Mouse (Mus musculus): ENCODE data around the gene Opn3. TPM values are rescaled to one million over a fixed set of nuclear protein-coding genes. Genes with fewer than 3 reads are reported as not detected.
A peak's percentile ranks its signal among the peaks of the same experiment; 100 is the strongest.

Gene Opn3
- total RNA-seq (2021): 1 to 10 TPM in 1 of 2 experiments, under 1 TPM in 1; 0.94 to 1.5 TPM
- long read RNA-seq: 0 reads

DNA sequence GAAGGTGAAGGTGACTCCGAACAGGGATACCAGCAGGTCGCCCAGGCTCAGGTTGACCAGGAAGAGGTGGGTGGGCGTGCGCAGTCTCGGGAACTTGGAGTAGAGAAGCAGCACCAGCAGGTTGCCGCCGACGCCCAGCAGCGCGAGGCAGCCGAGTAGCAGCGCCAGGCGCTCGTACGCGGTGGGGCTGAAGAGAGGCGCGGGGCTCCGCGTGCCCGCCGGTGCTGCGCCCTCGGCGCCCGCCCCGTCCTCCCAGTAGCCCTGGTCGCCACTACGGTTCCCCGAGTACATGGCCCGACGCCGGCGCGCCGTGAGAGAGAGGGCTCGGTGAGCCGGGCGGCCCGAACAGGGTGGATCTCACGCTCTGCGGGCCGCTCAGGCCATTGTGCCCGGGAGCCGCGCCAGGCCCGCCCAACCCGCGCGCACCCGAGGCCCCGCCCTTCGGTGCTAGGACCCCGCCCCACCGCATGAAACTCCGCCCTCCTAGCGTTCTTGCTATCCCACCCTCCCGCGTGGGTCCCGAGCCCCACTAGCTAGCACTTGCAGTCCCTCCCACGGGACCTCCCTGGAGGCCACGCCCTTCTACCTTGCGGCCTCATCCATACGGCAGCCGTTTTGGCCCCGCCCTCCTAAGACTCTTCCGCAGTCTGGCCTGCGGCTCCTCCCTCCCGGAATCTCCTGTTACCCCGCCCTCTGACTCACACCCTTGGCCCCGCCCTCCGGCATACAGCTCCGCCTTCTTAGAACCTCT is at the start of gene Opn3, which contains the start of gene Chml:
Opn3 (minus strand) TSS at position 531 of the 751 bp plus-strand sequence.
Chml (minus strand) TSS at position 656 of the 751 bp plus-strand sequence.
- peak; percentile 92 to 96 for DNase-seq (ENCODE audit: low spot score in 2 of 2)

DNA sequence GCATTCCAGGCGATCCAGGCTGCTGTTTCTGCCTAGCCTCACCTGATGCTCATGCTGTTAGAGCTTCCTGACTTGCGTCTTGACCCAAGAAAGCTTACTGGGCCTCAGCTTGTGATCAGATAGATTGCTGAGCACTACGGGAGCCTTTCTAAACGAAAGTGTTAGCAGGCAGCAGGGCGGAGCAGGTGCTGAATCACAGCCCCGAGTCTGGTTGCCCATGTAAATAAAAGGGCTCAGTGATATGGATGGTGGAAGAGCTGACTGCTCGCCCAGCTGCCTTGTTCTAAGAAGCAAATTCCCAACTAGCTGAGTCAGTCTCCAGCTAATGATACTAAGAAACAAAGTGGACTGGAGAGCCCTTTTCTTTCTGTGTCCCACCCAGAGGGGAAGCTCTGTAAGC is 33.2 kb upstream of the Opn3 start:
- no peak for DNase-seq (ENCODE audit: low spot score in 2 of 2)

DNA sequence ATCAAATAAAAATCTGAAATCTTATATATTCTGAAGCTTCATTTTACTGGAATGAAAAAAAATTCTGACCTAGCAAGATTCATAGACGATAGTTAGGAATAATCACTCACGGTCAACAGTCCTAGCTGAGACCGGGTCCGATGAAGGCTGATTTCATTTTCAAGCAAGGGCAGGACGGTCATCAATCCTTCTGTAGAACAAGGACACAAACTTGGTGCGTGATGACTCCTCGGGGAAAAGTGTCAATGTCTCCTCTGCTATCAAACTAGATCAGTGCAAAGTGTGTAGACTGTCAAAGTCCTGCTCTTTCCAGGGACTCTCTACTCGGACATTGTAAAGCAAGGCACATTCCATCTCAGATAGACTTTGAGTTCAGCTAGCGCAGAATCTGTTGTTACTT is 24.3 kb upstream of the Opn3 start:
- DNase-seq (ENCODE audit: low spot score in 2 of 2): no peak

DNA sequence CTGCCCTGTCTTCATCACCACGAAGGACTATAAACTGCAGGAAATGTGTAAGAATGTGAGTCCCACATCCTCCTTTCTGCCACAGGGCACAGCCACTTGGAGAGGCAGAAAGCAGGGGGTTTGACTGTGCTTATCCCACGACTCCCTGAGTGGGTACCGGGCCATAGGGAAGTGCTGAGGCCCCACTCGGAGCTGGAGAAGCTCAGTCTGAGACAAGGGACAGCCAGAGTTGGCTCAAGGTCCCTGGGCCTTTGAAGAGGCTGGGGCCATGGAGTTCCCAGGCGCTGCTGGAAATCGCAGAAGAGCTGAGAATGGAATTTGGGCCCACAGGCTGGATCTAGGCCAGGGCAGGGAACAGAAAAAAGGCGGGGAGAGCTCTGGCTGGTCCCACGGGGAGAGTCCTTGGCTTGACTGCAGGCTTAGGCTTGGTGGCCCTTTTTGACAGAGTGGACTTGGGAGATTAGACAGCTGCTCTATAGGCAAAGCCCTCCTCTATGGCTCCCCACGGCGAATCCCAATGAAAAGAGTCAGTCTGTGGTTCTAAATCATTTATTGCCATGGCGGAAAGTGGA is 19.8 kb upstream of the Opn3 start:
- no peak for DNase-seq (ENCODE audit: low spot score in 2 of 2)

DNA sequence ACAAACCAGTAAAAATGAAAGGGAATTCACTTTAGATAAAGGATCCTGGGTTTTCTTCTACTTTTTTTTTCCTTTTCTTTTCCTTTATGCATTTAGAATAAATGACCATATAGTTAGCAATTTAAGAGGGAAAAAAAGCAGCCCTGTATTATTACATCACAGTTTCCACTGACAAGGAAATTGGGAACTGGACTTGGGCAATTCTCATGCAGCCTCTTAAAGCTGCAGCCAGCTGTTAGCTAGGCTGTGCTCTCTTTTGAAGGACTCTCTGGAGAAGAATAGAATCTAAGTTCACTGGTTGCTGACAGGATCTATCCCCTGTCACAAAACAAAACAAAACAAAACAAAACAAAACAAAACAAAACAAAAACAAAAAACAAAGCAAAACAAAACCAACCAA is 15.4 kb upstream of the Opn3 start:
- DNase-seq (ENCODE audit: low spot score in 2 of 2): no peak

DNA sequence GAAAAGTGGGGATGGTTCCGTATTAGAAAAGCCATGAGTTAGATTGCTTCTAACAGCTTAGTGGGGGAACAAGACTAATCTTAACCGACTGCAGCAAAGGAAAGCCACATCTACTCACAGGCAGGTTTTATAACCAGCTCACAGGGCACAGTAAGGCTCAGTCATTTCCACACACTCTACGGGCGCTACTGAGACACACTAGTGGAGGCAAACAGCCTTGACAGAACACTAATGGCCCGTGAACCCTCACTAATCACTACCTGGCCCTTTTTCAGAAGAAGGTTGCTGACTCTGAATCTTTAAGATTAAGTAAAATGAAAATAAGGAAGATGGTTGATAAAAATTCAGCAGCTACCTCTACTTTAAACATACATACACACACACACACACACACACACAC is 15.0 kb upstream of the Opn3 start:
- DNase-seq (ENCODE audit: low spot score in 2 of 2): no peak

DNA sequence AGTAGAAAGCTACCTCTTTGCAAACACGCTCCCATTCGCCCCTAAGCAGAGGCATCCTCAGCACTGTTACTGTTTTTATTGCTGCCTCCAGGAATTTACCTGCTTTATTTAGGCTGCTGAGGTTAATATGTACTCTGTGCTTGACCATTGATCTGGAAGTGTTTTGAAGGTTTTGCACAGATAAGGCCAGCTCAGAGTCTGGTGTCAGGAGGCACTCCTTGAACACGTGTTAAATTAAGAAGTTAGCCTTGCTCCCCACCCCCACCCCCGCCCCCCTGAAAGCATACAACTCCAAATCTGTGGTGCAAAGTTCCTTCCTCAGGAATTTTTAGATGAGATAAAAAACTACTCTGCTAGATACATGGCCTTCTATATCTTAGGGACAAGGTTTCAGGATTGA is 8.6 kb upstream of the Opn3 start:
- no peak for DNase-seq (ENCODE audit: low spot score in 2 of 2)

DNA sequence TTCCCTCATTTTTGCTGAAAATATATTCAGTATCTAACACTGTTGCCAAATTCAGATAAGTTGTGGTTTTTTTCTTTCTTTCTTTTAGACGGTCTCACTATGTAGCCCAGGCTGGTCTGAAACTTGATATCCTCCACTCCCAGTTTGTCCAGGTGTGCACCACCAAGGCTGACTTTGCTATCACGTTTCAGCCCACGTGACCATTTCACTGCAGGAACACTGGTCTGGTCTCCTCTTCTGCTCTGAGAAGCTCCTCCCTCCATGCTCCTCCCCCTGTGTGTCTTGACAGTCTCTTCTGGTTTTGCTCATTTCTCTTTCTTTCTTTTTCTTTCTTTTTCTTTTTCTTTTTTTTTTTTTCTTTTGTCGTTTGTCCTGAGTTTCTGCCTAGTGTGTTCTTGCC is 7.2 kb upstream of the Opn3 start:
- no peak for DNase-seq (ENCODE audit: low spot score in 2 of 2)

DNA sequence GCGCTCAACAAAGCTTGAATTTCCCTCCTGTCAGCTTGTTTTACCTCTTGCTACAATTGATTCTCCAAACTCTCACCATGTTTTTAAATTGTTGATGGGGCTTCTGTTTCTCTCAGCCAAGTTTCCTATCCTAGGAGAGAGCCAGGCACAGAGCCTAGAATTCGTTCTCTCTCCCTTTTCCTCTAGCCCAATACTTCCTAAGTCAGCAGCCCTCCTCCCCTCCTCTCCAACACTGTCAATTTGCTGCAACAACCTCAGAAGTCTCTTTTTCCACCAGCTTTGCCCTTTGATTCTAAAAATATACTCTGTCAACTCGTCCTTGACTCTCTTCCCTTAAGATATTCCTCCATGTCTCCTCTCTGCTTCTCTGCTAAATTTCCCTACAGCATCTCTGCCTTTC is 6.8 kb upstream of the Opn3 start:
- no peak for DNase-seq (ENCODE audit: low spot score in 2 of 2)

DNA sequence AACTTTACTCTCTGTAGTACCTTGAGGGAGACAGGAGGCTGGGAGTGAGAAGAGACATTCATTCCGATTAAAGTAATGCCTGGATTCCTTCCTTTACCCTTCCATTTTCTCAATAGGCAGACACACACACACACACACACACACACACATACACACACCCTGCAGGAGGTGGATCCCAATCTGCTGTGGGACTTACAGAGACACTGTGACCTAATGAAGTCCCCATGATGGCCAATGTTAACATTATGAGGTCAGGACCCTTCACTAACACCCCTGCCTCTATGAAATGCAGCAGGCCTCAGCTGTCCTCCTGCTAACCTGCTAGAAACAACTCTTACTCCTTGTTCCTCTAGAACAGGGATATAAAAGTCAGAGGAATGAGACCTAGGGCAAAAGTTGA is 5.7 kb upstream of the Opn3 start, which contains the start of gene Wdr64:
Wdr64 (plus strand) TSS at position 301 of the 400 bp plus-strand sequence.
- DNase-seq (ENCODE audit: low spot score in 2 of 2): no peak

DNA sequence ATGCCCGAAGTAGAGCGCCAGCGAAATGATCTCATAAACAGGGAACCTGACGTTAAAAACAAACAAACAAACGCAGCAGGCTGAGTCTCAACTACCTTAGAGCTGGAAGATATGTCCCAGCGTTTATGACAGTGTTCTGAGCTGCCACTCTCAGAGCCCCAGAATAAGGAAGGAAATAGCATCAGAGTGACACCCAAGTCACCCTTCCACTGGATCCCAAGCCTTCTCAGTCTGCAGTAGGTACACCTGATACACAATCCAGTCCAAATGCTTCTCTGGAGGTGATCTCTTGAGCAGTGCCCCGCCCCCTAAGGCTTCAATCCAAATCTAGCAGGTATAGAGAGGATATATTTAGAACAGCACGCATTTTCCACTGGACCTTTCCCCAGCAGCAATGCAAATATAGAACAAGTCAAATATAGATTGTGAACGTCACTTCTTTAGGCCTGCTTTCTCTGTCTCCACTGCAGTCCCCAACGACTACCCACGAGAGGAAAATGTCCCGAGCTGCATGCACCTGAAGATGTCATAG is 919 bp upstream of the Opn3 start:
- no peak for DNase-seq (ENCODE audit: low spot score in 2 of 2)

DNA sequence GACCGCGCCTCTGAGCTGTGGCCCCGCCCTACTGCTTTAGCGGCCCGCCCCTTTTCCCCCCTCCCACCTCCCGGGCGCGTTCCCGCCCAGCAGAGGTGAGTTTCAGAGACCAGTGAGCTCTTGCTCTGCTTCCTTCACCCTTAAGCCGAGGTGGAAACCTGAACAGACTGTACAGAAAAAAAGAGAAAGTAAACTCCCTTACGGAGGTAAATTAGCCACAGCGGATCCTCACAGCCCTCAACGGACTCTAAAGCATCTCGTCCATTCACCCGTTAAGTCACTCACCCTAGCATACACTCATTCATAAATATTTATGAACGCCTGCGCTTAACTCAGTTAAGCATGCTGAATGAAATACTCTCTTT is 403 bp upstream of the Opn3 start:
- no peak for DNase-seq (ENCODE audit: low spot score in 2 of 2)

DNA sequence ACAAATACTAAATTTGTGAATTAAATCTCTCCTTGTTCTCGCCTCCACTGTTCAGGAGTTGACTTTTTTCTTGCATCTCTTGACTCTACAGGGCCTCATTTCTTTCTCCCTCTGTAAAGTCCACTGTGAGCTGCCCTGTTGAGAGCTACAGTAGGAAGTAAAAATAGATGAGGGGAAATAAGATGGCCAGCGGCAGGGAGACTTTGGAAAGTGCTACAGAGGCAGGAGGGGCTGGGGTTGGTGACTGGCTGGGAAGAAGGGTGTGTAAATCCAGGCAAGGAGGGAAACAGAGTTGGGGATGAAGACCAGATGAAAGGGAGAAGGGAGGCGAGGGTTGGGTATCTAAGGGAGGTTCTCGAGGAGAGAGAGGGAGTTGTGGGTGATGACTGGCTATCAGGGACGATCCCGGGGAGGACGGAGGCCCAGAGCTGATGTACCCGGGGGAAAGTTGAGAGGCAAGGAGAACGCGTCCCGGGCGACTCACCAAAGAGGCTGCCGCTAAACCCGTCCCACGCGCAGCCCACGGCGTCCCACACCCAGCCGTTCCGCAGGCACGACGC is 810 bp downstream of the Opn3 start:
- no peak for DNase-seq (ENCODE audit: low spot score in 2 of 2)

DNA sequence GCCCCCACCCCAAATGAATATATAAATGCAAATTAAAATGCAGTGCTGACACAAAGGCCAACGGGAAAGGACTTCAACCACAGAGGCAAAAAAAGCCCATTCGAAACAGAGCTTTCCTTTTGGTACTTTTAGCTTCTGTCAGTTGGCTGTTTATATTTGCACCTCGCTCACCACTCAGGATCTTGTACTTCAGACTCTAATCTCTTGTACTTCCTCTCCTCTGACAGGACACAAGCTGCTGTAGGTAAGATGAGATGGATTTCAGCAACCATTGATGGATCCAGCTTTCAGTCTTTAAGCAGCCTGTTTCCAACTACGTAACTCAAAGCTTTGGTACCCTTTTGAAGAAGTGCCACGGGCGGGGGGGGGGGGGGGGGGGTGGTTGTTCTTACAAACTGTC is 11.6 kb downstream of the Opn3 start:
- no peak for DNase-seq (ENCODE audit: low spot score in 2 of 2)

DNA sequence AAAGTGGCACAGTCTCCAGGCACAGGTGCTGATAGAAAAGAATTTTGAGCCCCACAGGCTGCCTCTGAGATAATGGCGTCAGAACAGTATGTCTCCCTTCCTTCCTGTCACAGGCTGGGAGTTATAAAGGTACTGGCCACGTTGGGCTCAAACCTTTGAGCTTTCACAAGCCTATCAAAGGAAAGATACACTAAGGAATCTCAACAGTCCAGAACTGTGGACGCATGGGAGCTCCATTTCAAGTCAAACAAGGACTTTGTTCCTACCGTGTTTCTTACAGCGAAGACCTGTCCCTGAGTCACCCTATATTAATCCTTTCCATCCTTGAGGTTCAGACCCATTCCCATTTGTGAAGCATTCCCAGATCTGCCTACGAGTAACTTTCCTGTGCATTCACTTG is 15.1 kb downstream of the Opn3 start:
- DNase-seq (ENCODE audit: low spot score in 2 of 2): no peak

DNA sequence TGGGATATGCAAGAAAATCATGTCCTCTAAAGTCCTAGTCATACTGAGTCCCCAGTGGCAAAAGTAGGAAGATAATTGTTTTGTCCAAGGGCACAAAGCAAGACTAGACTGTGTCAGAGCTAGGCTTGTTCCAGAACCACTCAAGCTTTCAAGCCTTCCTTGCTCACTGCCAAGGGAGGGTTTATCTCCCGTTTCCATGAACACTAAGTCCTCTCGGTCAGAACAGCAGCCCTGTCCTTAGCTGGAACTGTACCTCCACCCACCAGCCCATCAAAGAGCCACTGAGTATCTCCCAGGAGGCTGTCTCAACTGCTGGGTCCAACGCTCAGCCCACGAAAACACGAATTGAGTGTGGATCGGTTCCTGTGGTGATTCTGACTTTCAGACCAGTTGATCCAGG is 17.5 kb downstream of the Opn3 start:
- DNase-seq (ENCODE audit: low spot score in 2 of 2): no peak

DNA sequence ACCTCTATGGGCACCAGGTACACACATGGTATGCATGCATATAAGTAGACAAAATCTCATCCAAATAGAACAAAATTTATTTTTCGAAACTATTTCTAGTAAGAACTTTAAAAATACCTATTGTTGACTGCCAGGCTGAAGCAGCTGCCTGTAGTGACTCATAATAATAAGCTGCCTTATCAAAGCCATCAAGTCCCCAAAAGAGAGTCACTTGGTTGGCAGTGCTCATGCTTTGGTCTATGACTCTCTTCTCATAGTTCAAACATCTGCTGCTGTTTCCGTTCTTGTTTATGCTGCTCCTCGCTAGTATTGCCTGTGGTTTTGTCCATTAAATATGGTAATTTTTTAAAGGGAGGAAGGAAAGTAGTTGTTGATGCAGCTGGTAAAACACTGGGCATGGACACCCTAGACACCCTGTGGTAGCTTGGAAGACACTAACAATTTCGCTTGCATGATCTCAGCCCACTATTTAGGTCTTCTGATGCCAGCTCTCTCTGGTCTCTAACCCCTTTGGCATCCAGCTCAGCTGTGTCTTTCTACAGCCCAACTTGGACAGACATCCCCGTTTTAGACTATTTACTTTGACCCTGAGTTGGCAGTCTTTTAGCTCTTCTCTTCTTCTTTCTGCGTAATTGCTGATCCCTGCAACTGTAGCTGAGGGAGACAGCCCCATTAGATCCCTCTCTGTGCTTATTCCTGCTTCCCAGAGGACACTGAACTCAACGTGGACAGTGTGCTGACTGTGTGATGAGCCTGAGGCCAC is 18.8 kb downstream of the Opn3 start:
- no peak for DNase-seq (ENCODE audit: low spot score in 2 of 2)

DNA sequence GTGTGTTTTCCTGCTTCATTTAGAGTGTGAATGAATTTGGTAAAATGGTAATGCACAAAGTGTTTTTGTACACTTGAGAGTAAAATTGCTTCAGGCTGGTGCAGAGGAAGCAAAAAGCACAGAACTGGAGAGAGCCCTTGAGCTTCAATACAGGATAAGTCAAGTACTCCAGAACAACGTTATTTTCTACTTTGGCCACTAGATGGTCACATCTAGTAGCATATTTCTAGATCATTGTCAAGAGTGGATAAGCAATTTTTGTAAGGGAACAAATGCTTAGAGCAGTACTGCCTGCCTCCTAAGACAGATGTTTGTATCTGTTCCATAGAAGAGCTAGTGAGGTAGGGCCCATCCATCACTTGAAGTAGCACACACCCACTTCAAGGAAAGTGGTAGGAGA is 20.9 kb downstream of the Opn3 start:
- DNase-seq (ENCODE audit: low spot score in 2 of 2): no peak

DNA sequence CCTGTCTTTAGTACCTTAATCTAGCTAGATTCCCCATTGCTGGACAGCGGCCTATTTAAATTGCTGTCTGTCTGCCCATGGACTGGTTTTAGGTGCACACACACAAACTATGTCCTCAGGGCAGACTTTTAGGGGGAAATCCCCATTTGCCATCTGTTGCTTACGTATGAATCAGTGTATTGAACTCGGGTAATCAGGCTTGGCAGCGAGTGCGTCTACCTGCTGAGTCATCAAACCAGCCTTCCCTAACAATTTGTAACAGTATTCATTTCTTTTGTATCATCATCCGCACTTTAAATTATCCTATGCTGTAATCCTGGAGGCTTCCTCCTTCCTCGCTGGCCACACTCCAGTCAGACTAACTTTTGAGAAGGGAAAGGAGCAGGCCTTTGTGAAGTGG is 22.5 kb downstream of the Opn3 start:
- no peak for DNase-seq (ENCODE audit: low spot score in 2 of 2)

DNA sequence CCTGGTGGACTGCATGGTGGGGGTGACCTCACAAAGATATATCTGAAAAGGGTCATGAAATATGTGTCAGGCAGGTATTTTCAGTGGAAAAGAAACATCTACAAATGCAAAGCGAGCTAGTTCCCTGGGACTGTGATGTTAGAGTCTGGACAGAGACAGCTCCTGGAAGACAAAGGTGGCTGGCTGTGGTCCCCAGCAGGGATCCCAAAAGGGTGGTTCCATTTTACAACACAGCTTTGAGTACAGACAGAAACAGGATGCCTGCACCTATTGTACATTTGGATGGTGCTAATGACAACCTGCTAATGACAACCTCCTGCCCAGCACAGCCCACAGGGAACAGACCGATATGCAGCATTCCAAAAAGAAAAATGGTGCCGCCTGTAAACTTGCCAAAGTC is 23.1 kb downstream of the Opn3 start:
- DNase-seq (ENCODE audit: low spot score in 2 of 2): no peak

DNA sequence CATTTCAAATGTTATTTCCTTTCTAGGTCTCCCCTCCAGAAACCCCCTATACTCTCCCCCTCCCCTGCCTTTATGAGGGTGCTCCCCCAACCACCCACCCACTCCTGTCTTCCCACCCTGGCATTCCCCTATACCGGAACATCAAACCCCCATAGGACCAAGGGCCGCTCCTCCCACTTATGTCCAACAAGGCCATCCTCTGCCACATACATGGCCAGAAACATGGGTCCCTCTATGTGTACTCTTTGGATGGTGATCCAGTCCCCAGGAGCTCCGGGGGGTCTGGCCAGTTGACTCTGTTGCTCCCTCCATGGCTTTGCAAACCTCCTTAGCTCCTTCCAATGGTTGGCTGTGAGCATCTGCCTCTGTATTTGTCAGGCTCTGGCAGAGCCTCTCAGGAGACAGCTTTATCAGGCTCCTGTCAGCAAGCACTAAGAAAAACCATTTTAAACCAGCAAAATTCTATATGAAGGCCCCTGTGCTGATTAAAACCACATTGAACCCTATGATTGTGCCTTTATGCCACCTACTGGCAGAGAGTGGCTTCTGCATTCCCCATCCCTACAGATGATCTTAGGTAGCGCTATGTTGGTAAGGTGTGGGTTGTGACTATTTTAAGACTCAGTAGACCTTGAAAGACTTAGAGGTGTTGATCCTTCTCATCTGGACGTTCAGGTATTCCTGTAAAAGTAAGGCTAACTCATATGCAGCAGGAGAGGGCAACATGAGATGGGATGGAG is 23.7 kb downstream of the Opn3 start:
- DNase-seq (ENCODE audit: low spot score in 2 of 2): peak in 1 of 2 experiments; percentile 43
